Mouse (Mus musculus): ENCODE data around the gene Pnrc2. TPM values are rescaled to one million over a fixed set of nuclear protein-coding genes. Genes with fewer than 3 reads are reported as not detected.

The Pnrc2 gene
- total and polyA plus RNA-seq, 3 experiments: 48.0 to 76.3 (median 49.8) TPM

DNA sequence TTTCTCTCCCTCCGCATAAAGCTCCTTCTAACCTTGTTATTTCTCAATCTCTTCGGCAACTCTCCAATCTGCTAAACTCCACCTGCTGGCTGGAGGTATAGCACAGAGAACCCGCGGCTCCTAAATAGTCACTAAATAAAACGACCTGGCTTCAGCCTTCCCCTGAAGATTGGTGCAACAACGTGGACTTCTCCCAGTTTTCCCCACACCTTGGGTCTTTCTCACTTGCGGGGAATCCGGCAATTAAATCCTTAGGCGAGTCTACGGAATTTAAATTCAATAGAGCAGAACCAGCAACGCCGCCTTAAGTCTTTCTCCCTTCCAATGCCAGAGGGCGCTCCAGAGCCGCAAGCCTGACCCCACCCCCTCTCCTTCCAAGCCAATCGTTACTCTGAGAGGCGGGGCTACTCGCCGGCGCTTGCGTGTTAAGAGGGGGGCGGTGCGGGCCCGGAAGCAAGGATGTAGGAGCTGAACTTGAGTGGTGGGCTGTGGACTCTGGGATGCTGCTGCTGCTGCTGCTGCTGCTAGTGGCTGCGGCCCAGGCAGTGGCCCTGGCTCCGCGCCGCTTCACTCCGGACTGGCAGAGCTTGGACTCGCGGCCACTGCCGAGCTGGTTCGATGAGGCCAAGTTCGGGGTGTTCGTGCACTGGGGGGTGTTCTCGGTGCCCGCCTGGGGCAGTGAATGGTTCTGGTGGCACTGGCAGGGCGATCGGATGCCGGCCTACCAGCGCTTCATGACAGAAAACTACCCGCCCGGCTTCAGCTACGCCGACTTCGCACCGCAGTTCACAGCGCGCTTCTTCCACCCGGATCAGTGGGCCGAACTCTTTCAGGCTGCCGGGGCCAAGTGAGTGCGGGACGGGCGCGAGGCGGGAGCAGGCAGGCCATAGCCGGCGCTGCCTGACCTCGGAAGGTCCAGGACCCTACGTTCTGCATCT is 46.9 kb upstream of the Pnrc2 start, which contains the start of gene Fuca1 (continued):
- TF ChIP-seq RAD21 (IDR thresholded peaks at IDR 0.05; ENCODE audit: low read depth, low read length) (peak; percentile 25), MAFK (IDR thresholded peaks at IDR 0.05; ENCODE audit: borderline replicate concordance, low read depth, low read length) (no peak), ETS1 (IDR thresholded peaks at IDR 0.05; ENCODE audit: low read depth, low read length) (no peak), MYC (IDR thresholded peaks at IDR 0.05; ENCODE audit: low read depth, low read length) (no peak), SMC3 (IDR thresholded peaks at IDR 0.05; ENCODE audit: low read depth, low read length) (peak; percentile 63), GABPA (IDR thresholded peaks at IDR 0.05; ENCODE audit: low read depth, low read length) (no peak; the same call in 1 of the 2 replicates), MEF2A (IDR thresholded peaks at IDR 0.05; ENCODE audit: extremely low read depth, insufficient replicate concordance, low read depth, low read length, poor library complexity, severe bottlenecking) (no peak), SIN3A (IDR thresholded peaks at IDR 0.05; ENCODE audit: low read length) (peak; percentile 56; the same call in 1 of the 2 replicates), JUND (IDR thresholded peaks at IDR 0.05; ENCODE audit: low read depth, low read length) (no peak), USF1 (IDR thresholded peaks at IDR 0.05; ENCODE audit: low read depth, low read length) (peak; percentile 8; the same call in 1 of the 2 replicates), TBP (IDR thresholded peaks at IDR 0.05; ENCODE audit: low read depth, low read length) (peak; percentile 70; the same call in 1 of the 2 replicates), POLR2AphosphoS2 (IDR thresholded peaks at IDR 0.05; ENCODE audit: low read length) (peak; percentile 90), ZC3H11A (IDR thresholded peaks at IDR 0.05; ENCODE audit: low read depth, low read length) (peak; percentile 19; the same call in 1 of the 2 replicates), POLR2AphosphoS5 (IDR thresholded peaks at IDR 0.05; ENCODE audit: borderline replicate concordance, low read depth, low read length) (no peak)

GRCm38 (mm10) chr4:135919280-135919639 is 45.6 kb upstream of the Pnrc2 start:
- H3K9me3 ChIP-seq (replicated peaks; ENCODE audit: insufficient read depth, low read length): no peaks in the 10 kb centered on the region
- peak overlapping the region; percentile 34 to 46 for H3K4me3 ChIP-seq (ENCODE audit: control insufficient read depth in 1 of 2, insufficient read depth in 1 of 2, low read depth in 2 of 2, low read length in 2 of 2)
- H3K9ac ChIP-seq (ENCODE audit: control insufficient read depth, low read depth, low read length, poor library complexity, severe bottlenecking): peak overlapping the region; percentile 52
- H3K36me3 ChIP-seq (ENCODE audit: control insufficient read depth in 1 of 2, insufficient read depth in 2 of 2, low read length in 2 of 2): peaks cover 0 to 20% of the 10 kb centered on the region in 2 experiments; a peak in 2 of 4 replicates
- H3K27me3 ChIP-seq (ENCODE audit: control insufficient read depth in 1 of 2, insufficient read depth in 2 of 2, low read length in 2 of 2): no peaks in the 10 kb centered on the region
- no peak for DNase-seq (ENCODE audit: low read depth, low spot score)
- H3K79me2 ChIP-seq (ENCODE audit: control insufficient read depth, insufficient read depth, low read length, poor library complexity): peaks cover 11% of the 10 kb centered on the region
- H3K4me1 ChIP-seq (ENCODE audit: control insufficient read depth in 1 of 2, insufficient read depth in 2 of 2, low read length in 2 of 2): peaks cover 3 to 26% of the 10 kb centered on the region in 2 experiments
- H3K27ac ChIP-seq (ENCODE audit: control insufficient read depth, low read depth, low read length): peak overlapping the region; percentile 90
- TF ChIP-seq TAL1 (IDR thresholded peaks at IDR 0.05; ENCODE audit: low read length): no peak
- TF ChIP-seq HCFC1 (IDR thresholded peaks at IDR 0.05; ENCODE audit: low read depth, low read length): no peak
- no peak for TF ChIP-seq ZKSCAN1 (IDR thresholded peaks at IDR 0.05; ENCODE audit: low read depth, low read length)
- TF ChIP-seq CTCF (IDR thresholded peaks at IDR 0.05 in 2 of 3, conservative IDR thresholded peaks at IDR 0.05 in 1 of 3; ENCODE audit: control insufficient read depth in 1 of 3, insufficient read depth in 1 of 3, low read depth in 2 of 3, low read length in 3 of 3, poor library complexity in 1 of 3, severe bottlenecking in 1 of 3): no peak
- TF ChIP-seq EP300 (IDR thresholded peaks at IDR 0.05; ENCODE audit: low read depth in 1 of 2, low read length in 2 of 2): no peak
- no peak for TF ChIP-seq UBTF (IDR thresholded peaks at IDR 0.05; ENCODE audit: borderline replicate concordance, insufficient read depth, low read depth, low read length)
- TF ChIP-seq MYC (IDR thresholded peaks at IDR 0.05; ENCODE audit: low read depth, low read length): 0 out of 2 replicates have a peak, but pooled peaks have one; percentile 9
- no peak for TF ChIP-seq MAFK (IDR thresholded peaks at IDR 0.05; ENCODE audit: borderline replicate concordance, low read depth, low read length)
- no peak for TF ChIP-seq JUND (IDR thresholded peaks at IDR 0.05; ENCODE audit: low read depth, low read length)
- TF ChIP-seq MAX (IDR thresholded peaks at IDR 0.05; ENCODE audit: low read length): peak; percentile 70
- TF ChIP-seq TBP (IDR thresholded peaks at IDR 0.05; ENCODE audit: low read depth, low read length): no peak
- TF ChIP-seq GATA1 (IDR thresholded peaks at IDR 0.05; ENCODE audit: low read depth, low read length): no peak
- no peak for TF ChIP-seq NRF1 (IDR thresholded peaks at IDR 0.05; ENCODE audit: insufficient read depth, low read depth, low read length, poor library complexity, severe bottlenecking)
- TF ChIP-seq CHD1 (IDR thresholded peaks at IDR 0.05; ENCODE audit: low read depth, low read length): no peak
- no peak for TF ChIP-seq CHD2 (IDR thresholded peaks at IDR 0.05; ENCODE audit: low read length)
- no peak for TF ChIP-seq ZMIZ1 (IDR thresholded peaks at IDR 0.05; ENCODE audit: low read depth, low read length)
- TF ChIP-seq MAZ (IDR thresholded peaks at IDR 0.05; ENCODE audit: low read depth, low read length): no peak
- peak; percentile 7; the same call in 1 of the 2 replicates for TF ChIP-seq SIN3A (IDR thresholded peaks at IDR 0.05; ENCODE audit: low read length)
- TF ChIP-seq BHLHE40 (IDR thresholded peaks at IDR 0.05; ENCODE audit: borderline replicate concordance, low read depth, low read length): no peak
- 0 out of 4 replicates have a peak, but pooled peaks of 1 of the 2 experiments have one; percentile 33 for TF ChIP-seq USF2 (IDR thresholded peaks at IDR 0.05; ENCODE audit: borderline replicate concordance in 1 of 2, insufficient read depth in 1 of 2, low read depth in 1 of 2, low read length in 2 of 2)
- peak; percentile 85 for TF ChIP-seq USF1 (IDR thresholded peaks at IDR 0.05; ENCODE audit: low read depth, low read length)
- no peak for TF ChIP-seq RCOR1 (IDR thresholded peaks at IDR 0.05; ENCODE audit: low read depth, low read length)
- no peak for TF ChIP-seq GABPA (IDR thresholded peaks at IDR 0.05; ENCODE audit: low read depth, low read length)
- TF ChIP-seq ELF1 (IDR thresholded peaks at IDR 0.05; ENCODE audit: low read depth, low read length): no peak

Data from MEL (cell line).